Mouse (Mus musculus) retina, embryonic 14.5 days (tissue): ENCODE measurements at regions not wholly inside any gene's neighbourhood (a gene's known extent, or its start where the extent isn't known, plus 50 kb on each side); places are given as distances from the start of the nearest gene placed in this dataset.

ENCODE experiments used
- DNase-seq: peaks from one replicate; pipeline ENCODE4 v3.0.0-alpha.2; 2015; ENCODE audit warnings: low spot score

- no peak for DNase-seq
Measured at GRCm38 (mm10) chr19:15851622-15852021, 95.5 kb downstream of the Psat1 start.

GRCm38 (mm10) chr19:15850722-15851121 is 96.4 kb downstream of the Psat1 start:
- no peak for DNase-seq

GRCm38 (mm10) chr19:15849235-15849634 is 97.9 kb downstream of the Psat1 start:
- DNase-seq = no peak

- DNase-seq = peak; percentile 42
Measured at GRCm38 (mm10) chr19:15838327-15838726, 108.8 kb downstream of the Psat1 start.

GRCm38 (mm10) chr19:15837715-15838175 is 109.4 kb downstream of the Psat1 start:
- peak; percentile 73 for DNase-seq

DNA sequence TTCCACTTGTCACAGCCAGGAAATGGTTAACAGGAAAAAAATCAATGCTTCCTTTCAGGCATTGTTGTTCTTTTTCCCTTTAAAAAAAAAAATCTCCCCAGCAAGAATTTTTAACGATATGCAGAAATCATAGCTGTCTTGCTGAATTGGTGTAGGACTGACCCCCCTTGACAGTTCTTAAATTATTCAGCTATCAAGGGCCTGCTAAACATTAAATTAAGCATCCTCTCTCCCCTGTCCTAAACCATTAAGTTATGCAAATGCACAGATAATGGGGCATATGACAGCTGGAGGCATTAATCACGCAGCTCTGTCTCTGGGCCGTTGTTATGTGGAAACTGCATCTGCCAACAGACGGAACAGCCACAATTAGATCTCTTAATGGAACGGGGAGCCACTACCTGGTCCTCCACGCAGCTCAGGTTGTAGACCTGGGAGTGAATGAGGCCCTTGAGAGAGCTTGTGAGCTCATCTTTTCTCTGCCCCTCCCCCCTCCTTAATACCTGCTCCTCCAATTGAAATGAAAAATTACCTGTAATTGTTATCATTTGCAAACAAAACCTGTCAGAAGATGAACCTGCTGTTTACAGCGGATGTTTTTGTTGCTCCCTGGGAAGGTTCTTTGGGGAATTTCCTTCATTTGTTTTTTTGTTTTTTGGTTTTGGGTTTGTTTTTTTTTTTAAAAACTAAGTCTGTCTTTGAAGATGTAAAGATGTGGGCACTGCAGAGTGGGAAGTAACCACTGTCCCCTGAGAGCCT is 110.0 kb downstream of the Psat1 start:
- DNase-seq = peak; percentile 86

- DNase-seq = no peak
Measured at GRCm38 (mm10) chr19:15836201-15836955, 110.8 kb downstream of the Psat1 start.

- no peak for DNase-seq
Measured at GRCm38 (mm10) chr19:15830385-15830784, 116.8 kb downstream of the Psat1 start.

DNA sequence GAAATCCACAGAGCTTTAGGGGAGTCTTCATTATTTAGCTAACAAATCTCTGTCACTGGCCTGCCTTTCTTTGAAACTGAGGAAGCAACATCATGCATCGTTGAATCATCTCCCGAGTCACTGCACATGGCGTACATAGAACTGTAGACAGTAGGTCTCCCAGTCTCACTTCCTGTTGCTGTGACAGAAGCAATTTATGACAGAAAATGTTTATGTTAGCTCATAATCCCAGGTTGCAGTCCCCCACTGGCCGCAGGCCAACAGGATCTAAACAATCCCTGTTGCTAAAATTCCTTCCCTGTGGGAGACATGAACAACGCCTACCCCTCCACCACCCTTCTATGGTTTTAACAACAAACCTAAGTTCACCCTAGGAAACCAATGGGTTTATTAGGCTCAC is 118.0 kb downstream of the Psat1 start:
- DNase-seq = no peak

DNA sequence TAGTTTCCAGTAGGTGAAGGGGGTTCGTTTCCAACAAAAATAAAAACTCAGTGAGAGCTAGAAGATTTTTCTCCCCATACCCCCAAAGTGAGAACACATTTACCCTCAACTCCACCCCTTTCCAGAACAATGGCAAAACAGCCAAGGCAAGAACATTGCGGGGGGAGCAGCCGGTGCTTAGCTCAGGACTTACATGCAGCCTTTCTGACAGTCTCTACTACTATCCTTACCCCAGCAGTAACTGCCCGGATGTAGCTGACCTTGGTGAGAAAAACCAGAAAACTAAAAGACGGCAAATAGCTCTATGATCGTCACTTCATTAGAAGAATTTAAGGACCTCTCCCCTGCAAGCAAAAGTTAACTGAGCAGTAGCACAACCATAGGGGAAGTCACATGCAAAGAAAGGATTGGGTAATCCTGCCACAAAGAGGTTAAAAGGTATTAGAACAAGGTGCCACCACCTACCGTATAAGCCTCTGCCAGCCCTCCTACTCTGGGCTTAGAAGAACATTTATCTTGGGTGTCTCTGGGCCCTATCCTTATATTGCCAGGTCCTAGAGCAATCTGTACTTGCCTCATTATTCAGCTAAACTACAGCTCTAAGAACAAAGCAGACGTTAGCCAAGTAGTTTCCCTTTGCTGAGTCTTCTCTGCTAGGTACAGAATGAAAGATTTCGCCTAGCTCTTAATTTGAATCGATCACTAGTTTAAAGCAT is 119.0 kb downstream of the Psat1 start:
- DNase-seq = no peak

GRCm38 (mm10) chr19:15827120-15827989 is 119.8 kb downstream of the Psat1 start:
- no peak for DNase-seq

GRCm38 (mm10) chr19:15823688-15824371 is 123.3 kb downstream of the Psat1 start:
- no peak for DNase-seq

- DNase-seq = peak; percentile 35
Measured at GRCm38 (mm10) chr19:15820020-15820419, 127.1 kb downstream of the Psat1 start.

DNA sequence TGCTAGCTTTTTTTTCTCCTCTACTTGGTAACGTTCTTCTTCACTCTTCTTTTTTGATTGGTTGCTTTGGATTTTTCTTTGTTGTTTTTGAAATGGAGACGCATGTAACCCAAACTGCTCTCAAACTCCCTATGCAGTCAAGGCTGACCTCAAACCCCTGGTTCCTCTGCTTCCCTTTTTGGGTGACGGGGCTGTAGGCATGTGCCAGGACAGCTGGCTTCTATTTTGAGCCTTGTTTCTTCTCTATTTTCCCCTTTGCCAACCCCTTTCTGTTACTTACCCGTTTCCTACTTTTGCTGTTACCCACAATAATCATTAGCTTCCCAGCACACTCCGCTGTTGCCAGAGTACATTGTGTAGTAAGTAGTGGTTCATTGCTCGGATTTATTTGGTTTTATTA is 132.0 kb downstream of the Psat1 start:
- DNase-seq = no peak

DNA sequence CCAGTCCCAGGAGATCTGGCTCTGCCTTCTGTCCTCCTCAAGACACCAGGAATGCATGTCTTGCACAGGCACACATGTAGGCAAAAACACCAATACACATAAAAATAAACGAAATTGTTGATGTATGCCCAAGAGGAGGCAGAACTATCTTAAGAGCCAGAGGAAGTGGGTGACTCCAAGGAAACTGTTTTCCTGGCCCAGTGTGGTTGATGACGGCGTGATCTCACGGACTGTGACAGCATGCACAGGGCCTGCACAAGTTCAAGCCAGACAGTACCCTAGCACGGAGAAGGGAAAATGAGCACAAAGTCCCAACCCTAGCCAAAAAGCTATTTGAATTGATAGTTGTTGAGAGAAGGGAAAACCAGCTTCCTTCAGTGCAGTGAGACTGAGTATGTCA is 138.1 kb downstream of the Psat1 start:
- DNase-seq = no peak

- no peak for DNase-seq
Measured at GRCm38 (mm10) chr19:15807681-15808080, 139.5 kb downstream of the Psat1 start.

GRCm38 (mm10) chr19:15803131-15803889 is 143.8 kb downstream of the Psat1 start:
- peak; percentile 84 for DNase-seq

GRCm38 (mm10) chr19:15802641-15803040 is 144.5 kb downstream of the Psat1 start:
- peak; percentile 59 for DNase-seq

DNA sequence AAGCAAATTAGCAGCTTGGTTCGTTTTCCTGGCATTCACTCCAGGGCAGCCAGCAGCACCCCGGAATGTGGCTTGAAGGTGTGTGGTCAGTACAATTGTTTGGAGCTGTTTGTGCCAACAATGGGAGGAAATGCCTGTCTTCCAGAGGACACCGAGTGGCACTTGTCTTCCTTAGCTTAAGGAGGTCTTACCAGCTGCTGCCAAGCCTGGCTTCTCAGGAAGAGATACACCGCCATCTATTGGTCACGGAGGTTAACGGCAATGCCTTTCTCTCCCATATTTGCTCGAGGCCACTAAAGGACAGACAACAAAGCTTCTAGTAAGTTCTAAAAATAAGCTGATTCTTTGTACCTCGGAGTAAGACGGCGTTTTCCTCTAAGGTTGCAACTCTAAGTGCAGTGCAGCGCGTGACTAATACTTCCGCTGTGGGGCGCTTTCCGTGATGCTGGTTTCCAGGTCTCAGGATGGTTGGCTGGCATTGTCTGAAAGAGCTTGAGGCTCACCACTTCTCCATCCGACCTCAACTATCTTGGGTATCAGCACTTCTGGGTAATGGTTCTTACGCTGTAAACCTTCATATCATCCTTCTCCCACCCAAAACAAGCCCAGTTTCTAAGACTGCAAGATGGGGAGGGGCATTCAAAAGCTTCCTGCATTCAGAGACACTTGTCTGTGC is 145.2 kb downstream of the Psat1 start:
- peak; percentile 98 for DNase-seq
